Mouse (Mus musculus) monocyte, adult 2 months (primary cell): ENCODE measurements around the gene Cd2ap.

ENCODE experiments used
- DNase-seq, 2 experiments: peaks; one replicate each; pipeline ENCODE4 v3.0.0; 2022; ENCODE audit warnings: low spot score in 2 of 2, low read depth in 1 of 2

Cd2ap gene

DNA sequence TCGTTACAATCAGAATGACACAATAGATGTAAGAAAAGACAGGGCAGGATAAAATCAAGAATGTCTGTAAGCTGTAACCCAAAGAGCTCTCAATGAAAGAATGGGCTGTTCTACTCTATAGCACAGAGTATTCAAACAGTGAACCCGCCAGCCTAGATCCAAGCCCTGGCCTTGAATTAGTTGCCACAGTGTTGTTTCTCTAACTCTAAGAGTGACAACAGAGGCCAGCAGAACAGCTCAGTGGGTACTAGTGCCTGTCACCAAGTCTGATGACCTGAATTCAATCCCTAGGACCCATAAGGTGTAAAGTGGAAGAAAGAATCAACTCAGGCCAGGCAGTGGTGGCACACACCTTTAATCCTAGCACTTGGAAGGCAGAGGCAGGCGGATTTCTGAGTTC lies 13.3 kb downstream of the Cd2ap start:
- DNase-seq, result no peak

DNA sequence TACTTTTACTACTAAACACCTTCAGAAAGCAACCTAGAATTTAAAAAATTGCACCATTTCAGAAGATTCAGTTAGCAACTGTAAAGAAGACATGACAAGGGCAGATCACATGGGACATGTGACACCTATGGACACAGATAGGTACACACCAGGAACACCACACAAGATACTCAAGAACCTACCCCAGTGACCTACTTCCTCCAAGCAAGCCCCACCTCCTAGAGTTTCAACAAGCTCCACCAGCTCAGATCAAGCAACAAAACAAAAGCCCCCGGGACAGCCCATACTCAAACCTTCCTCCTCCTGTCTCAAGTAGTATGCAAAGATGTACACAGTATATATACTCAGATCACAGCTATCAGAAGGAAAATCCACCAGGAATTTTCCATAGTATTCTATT lies 16.1 kb downstream of the Cd2ap start:
- no peak for DNase-seq

DNA sequence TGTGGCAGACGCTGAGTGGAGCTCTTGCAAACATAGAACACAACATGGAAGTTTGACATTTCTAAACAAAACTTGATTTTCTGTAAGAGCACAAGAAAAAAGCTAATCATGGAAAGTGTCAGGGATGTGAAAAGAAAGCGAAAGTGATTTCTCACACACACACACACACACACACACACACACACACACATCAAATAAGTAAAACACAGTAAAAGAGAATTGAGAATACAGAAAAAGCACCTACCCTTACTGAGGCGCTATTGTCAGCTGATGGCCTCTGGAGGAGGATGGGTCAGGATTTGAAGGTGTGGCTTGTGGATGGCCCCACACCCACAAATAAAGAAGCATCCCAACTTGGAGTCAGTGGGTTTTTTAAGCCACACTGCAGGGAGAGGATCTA lies 19.0 kb downstream of the Cd2ap start:
- no peak for DNase-seq

DNA sequence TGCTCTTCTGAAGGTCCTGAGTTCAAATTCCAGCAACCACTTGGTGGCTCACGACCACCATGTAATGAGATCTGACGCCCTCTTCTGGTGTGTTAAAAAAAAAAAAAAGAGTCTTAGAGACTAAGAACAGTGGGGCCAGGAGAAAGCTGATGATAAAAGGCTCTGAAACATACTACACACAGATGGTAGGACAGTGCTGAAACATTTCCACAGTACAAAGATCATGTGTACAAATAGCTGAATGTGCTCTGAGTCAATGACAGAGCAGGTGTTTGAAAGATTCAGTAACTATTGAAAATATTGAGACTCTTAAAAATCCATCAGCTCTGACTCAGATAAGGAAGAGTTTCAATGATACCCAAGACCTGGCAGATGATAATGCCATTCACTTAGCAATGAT lies 29.4 kb downstream of the Cd2ap start:
- no peak for DNase-seq

DNA sequence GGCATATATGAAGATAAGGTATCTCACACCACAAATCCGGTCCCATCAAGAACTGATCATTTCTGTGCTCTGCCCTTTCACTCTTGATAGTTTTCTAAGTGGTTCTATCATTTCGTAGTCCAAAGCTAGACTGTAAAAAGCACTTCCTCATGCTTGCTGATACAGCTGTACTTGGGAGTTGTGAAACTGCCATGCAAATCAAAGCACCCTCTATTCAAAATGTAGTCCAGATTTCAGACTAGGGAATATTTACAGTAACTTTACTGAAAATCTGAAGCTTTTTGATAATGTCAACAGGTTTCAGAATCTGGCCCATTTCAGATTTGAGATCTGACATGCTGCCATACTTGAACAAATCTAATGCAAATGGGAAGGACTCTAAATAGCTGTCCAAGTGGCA lies 39.3 kb downstream of the Cd2ap start:
- DNase-seq, result no peak

DNA sequence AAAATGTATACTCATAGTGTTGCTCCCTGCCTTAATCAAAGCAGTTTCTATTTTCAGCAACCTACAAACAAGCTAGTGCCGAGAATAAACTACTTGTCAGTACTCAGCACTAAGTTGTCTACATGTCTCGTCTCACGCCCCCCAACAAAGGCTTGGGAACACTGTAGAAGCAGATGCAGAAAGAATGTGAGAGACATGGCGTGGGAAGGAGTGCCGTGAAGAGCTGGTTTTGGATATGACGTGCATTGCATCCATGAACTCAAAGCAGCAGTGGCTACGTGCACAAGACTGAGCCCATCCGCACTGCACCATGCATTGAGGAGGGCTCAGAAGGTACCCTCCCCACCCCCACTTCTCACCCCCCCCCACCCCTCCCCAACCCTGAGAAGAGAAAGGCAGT lies 53.7 kb downstream of the Cd2ap start:
- no peak for DNase-seq

DNA sequence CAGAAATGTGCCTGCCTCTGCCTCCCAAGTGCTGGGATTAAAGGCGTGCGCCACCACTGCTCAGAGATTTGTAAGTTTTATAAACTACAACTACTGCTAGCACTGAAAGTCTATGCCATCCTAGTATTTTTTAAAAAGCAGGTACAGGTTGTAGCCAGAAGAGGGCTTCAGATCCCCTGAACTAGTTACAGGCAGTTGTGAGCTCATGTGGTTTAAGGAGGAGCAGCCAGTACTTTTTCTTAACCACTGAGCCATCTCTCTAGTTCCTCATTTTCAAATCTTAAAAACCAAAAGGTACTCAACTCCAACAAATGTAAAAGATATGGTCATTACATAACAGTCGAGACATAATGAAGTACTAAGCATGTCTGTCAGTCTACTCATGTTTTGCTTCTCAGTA lies 61.1 kb downstream of the Cd2ap start:
- no peak for DNase-seq

DNA sequence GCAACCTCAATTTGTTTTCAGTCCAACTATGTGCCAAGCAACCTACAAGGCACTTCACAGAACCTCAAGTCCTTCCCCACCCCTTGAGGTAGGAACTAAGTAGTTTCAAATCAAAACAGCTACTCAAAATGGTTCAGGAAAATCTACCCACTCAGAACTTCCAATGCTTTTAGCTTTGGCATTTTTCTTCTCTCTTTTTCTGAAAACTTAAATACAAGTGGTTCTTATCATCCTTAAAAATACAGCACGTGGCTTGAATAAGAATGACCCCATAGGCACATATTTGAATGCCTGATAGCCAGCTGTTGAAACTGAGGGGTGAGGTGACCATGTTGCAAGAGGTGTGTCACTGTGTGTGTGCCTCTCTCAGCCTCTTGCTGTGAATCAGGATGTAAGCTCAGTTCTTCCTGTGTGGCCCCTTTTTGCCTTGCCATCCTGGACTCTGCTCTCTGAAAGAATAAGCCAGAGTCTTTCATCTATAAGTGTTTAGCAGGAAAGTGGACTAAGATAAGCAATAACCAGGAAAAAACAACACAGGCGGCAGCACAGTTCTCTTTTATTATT lies 84.0 kb downstream of the Cd2ap start:
- no peak for DNase-seq

DNA sequence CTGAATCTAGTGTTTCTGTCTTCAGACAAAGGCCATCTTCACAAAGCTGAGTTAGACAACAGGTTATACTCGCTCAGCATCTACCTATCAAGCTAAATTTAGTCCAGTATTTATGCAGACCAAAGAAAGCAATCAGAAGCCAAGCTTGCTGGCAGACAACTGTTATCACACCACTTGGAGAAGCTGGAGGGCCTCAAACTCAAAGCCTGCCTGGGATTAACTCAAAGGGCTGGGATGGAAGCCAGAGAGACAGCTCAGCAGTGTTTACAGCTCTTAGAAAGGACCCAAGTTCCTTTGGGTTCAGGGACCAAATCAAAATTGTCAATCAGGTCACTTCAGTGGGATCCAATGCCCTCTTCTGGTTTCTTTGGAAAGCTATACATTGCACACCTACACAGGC lies 85.7 kb downstream of the Cd2ap start:
- DNase-seq, result no peak

DNA sequence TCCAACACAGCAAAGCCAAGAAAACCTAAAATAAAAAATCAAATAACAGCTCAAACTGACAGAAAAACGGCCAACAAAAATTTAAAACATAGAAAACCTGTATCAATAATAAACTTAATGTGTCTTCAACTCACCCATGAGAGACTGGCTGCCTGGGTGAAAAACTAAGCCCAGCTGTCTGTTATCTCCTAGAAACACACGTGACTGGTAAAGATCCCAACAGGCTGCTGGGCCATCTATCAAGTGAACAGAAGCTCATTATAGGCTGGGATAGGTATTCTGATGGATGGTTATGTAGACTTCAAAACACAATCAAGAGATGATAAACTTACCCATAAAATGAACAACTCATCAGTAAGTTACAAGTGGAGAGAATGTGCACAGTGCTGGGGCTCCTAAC lies 86.7 kb downstream of the Cd2ap start:
- DNase-seq, result no peak

DNA sequence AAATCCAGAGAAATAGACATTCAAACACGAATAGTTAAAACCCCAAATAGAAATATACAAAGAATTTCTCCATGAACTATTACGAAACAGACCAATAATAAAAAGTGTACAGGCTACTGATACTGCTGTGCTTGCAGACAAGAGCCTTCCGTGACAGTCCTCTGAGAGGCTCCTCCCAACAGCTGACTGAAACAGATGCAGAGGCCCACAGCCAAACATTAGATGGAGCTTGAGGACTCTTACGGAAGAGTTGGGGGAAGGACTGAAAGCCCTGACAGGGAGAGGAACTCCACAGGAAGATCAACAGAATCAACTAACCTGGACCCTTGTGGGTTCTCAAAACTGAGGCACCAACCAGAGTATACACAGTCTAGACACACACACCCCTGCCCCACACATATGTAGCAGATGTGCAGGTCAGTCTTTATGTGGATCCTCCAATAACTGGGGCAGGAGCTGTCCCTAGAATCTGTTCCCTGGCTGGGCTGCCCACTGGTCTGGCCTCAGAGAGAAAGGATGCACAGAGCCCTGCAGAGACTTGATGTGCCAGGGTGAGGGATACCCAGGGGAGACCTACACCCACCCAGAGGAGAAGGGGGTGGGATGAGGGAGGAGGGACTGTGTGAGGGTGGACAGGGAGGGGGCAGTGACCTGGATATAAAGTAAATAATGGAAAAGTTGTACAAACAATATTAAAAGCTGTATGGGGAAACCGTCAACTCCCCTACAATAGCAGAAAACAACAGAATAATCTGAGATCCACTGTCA lies 87.6 kb downstream of the Cd2ap start:
- no peak for DNase-seq

DNA sequence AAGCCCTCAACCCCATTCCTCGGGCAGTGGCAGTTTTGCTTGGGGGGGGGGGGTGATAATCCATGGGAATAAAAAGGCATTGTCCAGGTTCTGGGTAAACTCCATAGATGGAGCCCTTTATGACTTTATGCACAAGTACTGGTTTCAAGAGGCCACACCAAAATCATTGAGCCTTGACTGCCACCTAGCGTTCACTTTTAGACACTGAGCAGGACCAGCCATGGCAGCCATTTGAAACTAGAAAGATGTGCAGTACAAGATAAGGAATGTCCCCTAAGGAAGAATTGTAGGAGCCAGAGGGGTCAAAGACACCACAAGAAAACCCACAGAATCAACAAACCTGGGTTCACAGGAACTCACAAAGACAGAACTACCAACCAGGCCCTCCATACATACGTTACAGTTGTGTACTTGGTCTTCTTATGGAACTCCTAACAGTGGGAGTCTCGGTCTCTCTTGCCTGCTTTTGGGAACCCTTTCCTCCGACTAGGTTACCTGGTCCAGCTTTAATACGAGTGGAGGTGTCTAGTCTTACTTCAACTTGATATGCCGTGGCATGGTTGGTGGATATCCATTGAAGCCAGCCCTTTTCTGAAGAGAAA lies 94.2 kb downstream of the Cd2ap start:
- peak in 1 of 2 experiments; percentile 12 for DNase-seq

DNA sequence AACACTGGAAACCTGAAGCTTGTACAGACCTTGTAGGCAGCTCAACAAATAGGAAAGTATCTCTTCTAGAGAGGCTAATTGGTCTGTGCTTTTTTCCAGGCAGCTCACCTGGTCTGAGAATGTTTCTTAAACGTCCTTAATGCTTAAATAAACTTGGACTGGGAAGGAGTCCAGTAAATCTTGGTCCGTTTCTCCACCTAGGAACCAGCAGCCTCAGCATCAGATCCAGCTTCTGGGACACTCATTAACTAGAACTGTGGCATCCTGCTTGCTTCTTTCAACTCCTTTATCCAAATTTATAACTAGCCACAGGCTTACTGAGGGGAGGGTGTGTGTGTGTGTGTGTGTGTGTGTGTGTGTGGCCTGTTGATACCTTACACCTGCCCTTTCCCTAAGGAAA lies 122.7 kb downstream of the Cd2ap start:
- DNase-seq, result no peak

DNA sequence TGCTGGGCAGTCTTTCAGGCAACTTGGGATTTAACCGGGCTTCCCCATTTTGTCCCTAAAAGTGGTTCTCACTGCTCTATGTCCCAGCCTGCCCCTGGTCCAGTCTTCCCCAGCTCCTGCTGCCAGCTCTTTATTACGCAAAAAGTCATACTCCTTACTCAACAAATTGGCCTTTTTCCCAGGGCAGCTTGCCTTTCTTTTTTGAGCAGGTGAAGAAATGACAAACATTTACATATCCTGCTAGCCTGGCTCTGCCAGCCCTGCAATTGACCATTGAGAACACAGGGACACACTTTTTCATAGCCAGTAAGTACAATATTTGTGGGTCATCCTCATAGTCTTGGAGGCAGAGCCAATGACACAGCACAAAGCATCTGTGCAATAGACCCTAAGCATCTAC lies 124.3 kb downstream of the Cd2ap start:
- no peak for DNase-seq

DNA sequence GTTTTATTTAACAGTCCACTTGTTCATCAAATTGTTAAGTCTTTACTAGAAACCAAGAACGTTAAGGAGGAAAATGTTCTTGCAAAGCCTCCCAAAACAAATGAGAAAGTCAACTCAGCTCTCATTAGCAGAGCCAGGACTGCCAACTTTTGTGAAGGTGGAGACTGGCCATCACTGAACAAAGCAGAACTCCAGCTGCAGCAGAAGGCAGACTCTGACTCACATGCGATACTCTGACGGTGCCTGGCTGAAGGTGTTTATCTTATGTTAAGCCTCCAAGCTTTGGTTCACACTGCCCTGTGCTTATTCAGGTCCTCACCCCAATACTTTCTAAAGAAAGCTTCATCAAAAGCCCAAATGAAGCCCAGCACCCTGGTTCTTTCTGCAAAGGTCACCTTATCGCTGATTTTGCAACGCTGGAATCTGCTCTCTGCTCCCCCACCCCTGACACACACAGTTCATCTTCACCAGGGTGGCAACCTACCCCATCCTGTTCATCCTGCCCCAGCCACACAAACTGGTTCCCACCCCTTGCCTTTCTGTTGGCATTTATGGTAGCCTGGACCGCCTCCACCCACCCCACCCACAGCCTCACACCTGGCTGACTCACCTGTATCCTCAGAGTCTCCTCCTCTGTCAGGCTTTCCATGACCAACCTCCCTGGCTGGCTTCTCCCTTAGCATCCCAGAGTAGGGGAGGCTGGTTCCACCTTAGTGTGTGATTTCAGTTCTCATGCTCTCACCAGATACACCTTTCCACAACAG lies 130.6 kb downstream of the Cd2ap start:
- DNase-seq, result no peak
